Mouse (Mus musculus): ENCODE results near the gene Gm960. TPM values are rescaled to one million over a fixed set of nuclear protein-coding genes. Genes with fewer than 3 reads are reported as not detected.

Gene Gm960
- polyA plus RNA-seq, 2 experiments, result 0.20 TPM; not detected in 1

GRCm38 (mm10) chr19:4708765-4709164 lies 10.3 kb upstream of the Gm960 start:
- DNase-seq (ENCODE audit: low read depth in 3 of 3, low spot score in 3 of 3), result no peak

GRCm38 (mm10) chr19:4701221-4701620 lies 2.8 kb upstream of the Gm960 start:
- no peak for ATAC-seq (ENCODE audit: insufficient read depth)
- Histone ChIP-seq H3K36me3 (replicated peaks; ENCODE audit: control insufficient read depth, insufficient read depth, low read depth) (no peaks in the 10 kb centered on the region), H3K9ac (replicated peaks) (no peak overlapping the region), H3K4me2 (ENCODE audit: low read depth) (no peak overlapping the region), H3K27ac (no peak overlapping the region), H3K27me3 (ENCODE audit: control insufficient read depth, insufficient read depth, low read length) (peaks cover 24% of the 10 kb centered on the region), H3K9me3 (ENCODE audit: control insufficient read depth, low read length) (no peaks in the 10 kb centered on the region), H3K4me3 (ENCODE audit: insufficient read depth in 1 of 2, low read depth in 2 of 2, low read length in 2 of 2) (no peak overlapping the region), H3K4me1 (replicated peaks; ENCODE audit: control insufficient read depth in 2 of 2, insufficient read depth in 2 of 2, low read length in 1 of 2) (no peaks in the 10 kb centered on the region)
- no peak for TF ChIP-seq CTCF (IDR thresholded peaks at IDR 0.05; ENCODE audit: low read depth)
- TF ChIP-seq EP300 (IDR thresholded peaks at IDR 0.05; ENCODE audit: low read depth), result no peak
- WGBS (ENCODE audit: insufficient replicate concordance), result 7% methylated on average over 7 of the region's 7 CpGs
- no peak for DNase-seq (ENCODE audit: low read depth in 3 of 3, low spot score in 3 of 3)

More at GRCm38 (mm10) chr19:4708765-4709164, 10.3 kb upstream of the Gm960 start:
- H3K27me3 ChIP-seq (ENCODE audit: control insufficient read depth, insufficient read depth, low read length), result peaks cover 41% of the 10 kb centered on the region
- H3K4me1 ChIP-seq (replicated peaks; ENCODE audit: control insufficient read depth in 2 of 2, insufficient read depth in 2 of 2, low read length in 1 of 2), result no peaks in the 10 kb centered on the region
- TF ChIP-seq CTCF (IDR thresholded peaks at IDR 0.05; ENCODE audit: low read depth) (no peak), EP300 (IDR thresholded peaks at IDR 0.05; ENCODE audit: low read depth) (no peak)
- WGBS (ENCODE audit: insufficient replicate concordance), result 54% methylated on average over 10 of the region's 10 CpGs
- no peak for ATAC-seq (ENCODE audit: insufficient read depth)
- H3K9ac ChIP-seq (replicated peaks), result no peak overlapping the region
- no peaks in the 10 kb centered on the region for H3K9me3 ChIP-seq (ENCODE audit: control insufficient read depth, low read length)
- H3K27ac ChIP-seq, result no peak overlapping the region
- H3K4me2 ChIP-seq (ENCODE audit: low read depth), result no peak overlapping the region
- H3K4me3 ChIP-seq (ENCODE audit: insufficient read depth in 1 of 2, low read depth in 2 of 2, low read length in 2 of 2), result no peak overlapping the region
- no peaks in the 10 kb centered on the region for H3K36me3 ChIP-seq (replicated peaks; ENCODE audit: control insufficient read depth, insufficient read depth, low read depth)

DNA sequence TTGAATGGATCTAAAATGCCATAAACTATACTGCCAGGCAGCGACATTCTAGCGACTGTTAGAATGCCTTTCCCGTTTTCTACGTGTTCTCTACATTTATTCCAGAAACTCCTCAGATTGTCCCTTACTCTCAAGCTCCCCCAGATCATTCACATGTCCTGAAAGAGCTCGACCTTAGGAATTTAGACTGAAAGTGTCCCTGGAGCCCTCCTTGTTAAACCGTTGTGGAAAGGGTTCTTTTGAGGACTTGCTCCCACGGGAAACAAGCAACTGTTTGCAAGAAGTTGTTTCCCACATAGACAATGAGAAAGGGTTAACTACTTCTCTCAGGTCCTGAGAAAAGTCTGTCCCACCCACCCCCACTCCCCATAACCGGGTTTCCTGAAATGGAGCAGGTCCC lies 2.2 kb upstream of the Gm960 start:
- Histone ChIP-seq H3K4me1 (replicated peaks; ENCODE audit: control insufficient read depth in 2 of 2, insufficient read depth in 2 of 2, low read length in 1 of 2) (no peaks in the 10 kb centered on the region), H3K36me3 (replicated peaks; ENCODE audit: control insufficient read depth, insufficient read depth, low read depth) (no peaks in the 10 kb centered on the region), H3K27me3 (ENCODE audit: control insufficient read depth, insufficient read depth, low read length) (peaks cover 24% of the 10 kb centered on the region), H3K27ac (no peak overlapping the region), H3K9ac (replicated peaks) (no peak overlapping the region), H3K4me3 (ENCODE audit: insufficient read depth in 1 of 2, low read depth in 2 of 2, low read length in 2 of 2) (no peak overlapping the region), H3K9me3 (ENCODE audit: control insufficient read depth, low read length) (no peaks in the 10 kb centered on the region), H3K4me2 (ENCODE audit: low read depth) (no peak overlapping the region)
- no peak for TF ChIP-seq CTCF (IDR thresholded peaks at IDR 0.05; ENCODE audit: low read depth)
- no peak for TF ChIP-seq EP300 (IDR thresholded peaks at IDR 0.05; ENCODE audit: low read depth)
- ATAC-seq (ENCODE audit: insufficient read depth) (no peak), DNase-seq (ENCODE audit: low read depth in 3 of 3, low spot score in 3 of 3) (no peak)
- WGBS (ENCODE audit: insufficient replicate concordance), result 48% methylated on average over 8 of the region's 8 CpGs

- H3K9me3 ChIP-seq (ENCODE audit: control insufficient read depth, low read length), result no peaks in the 10 kb centered on the region
- H3K9ac ChIP-seq (replicated peaks), result no peak overlapping the region
- H3K4me3 ChIP-seq (ENCODE audit: insufficient read depth in 1 of 2, low read depth in 2 of 2, low read length in 2 of 2), result no peak overlapping the region
- H3K4me2 ChIP-seq (ENCODE audit: low read depth), result no peak overlapping the region
- TF ChIP-seq CTCF (IDR thresholded peaks at IDR 0.05; ENCODE audit: low read depth) (no peak), EP300 (IDR thresholded peaks at IDR 0.05; ENCODE audit: low read depth) (no peak)
- 50% methylated on average over 5 of the region's 5 CpGs for WGBS (ENCODE audit: insufficient replicate concordance)
- H3K27me3 ChIP-seq (ENCODE audit: control insufficient read depth, insufficient read depth, low read length), result peaks cover 24% of the 10 kb centered on the region
- no peak for DNase-seq (ENCODE audit: low read depth in 3 of 3, low spot score in 3 of 3)
- H3K36me3 ChIP-seq (replicated peaks; ENCODE audit: control insufficient read depth, insufficient read depth, low read depth), result no peaks in the 10 kb centered on the region
- no peak overlapping the region for H3K27ac ChIP-seq
- no peak for ATAC-seq (ENCODE audit: insufficient read depth)
- H3K4me1 ChIP-seq (replicated peaks; ENCODE audit: control insufficient read depth in 2 of 2, insufficient read depth in 2 of 2, low read length in 1 of 2), result no peaks in the 10 kb centered on the region
Measured at GRCm38 (mm10) chr19:4699821-4700220, 1.4 kb upstream of the Gm960 start.

DNA sequence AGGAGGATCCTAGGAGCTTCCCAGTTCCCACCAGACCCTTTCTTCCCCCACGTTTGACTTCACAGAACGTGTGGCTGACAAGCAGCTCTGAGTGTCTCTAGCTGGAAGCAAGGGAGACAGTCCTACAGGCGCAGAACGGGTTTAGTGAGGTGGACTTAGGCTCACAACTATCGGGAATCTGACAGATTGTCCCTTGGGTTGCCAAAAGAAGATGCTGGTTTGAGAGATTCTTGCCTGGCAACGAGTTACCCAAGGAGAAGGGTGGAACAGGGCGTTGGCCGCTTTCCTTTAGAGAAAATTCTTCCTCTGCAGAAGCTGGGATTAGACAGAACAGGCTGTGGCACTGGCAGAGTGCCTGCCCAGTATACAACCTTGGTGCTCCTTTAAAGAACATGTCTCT lies 388 bp upstream of the Gm960 start:
- ATAC-seq (ENCODE audit: insufficient read depth), result no peak
- H3K9me3 ChIP-seq (ENCODE audit: control insufficient read depth, low read length), result no peaks in the 10 kb centered on the region
- no peak for DNase-seq (ENCODE audit: low read depth in 3 of 3, low spot score in 3 of 3)
- no peak overlapping the region for H3K9ac ChIP-seq (replicated peaks)
- 22% methylated on average over 8 of the region's 8 CpGs for WGBS (ENCODE audit: insufficient replicate concordance)
- H3K27ac ChIP-seq, result no peak overlapping the region
- peaks cover 24% of the 10 kb centered on the region for H3K27me3 ChIP-seq (ENCODE audit: control insufficient read depth, insufficient read depth, low read length)
- no peak overlapping the region for H3K4me2 ChIP-seq (ENCODE audit: low read depth)
- no peaks in the 10 kb centered on the region for H3K36me3 ChIP-seq (replicated peaks; ENCODE audit: control insufficient read depth, insufficient read depth, low read depth)
- H3K4me3 ChIP-seq (ENCODE audit: insufficient read depth in 1 of 2, low read depth in 2 of 2, low read length in 2 of 2), result no peak overlapping the region
- TF ChIP-seq EP300 (IDR thresholded peaks at IDR 0.05; ENCODE audit: low read depth) (no peak), CTCF (IDR thresholded peaks at IDR 0.05; ENCODE audit: low read depth) (no peak)
- no peaks in the 10 kb centered on the region for H3K4me1 ChIP-seq (replicated peaks; ENCODE audit: control insufficient read depth in 2 of 2, insufficient read depth in 2 of 2, low read length in 1 of 2)

Data from liver, embryonic 14.5 days (tissue).